Mouse (Mus musculus): ENCODE measurements around the gene Ubl7.

Gene Ubl7

DNA sequence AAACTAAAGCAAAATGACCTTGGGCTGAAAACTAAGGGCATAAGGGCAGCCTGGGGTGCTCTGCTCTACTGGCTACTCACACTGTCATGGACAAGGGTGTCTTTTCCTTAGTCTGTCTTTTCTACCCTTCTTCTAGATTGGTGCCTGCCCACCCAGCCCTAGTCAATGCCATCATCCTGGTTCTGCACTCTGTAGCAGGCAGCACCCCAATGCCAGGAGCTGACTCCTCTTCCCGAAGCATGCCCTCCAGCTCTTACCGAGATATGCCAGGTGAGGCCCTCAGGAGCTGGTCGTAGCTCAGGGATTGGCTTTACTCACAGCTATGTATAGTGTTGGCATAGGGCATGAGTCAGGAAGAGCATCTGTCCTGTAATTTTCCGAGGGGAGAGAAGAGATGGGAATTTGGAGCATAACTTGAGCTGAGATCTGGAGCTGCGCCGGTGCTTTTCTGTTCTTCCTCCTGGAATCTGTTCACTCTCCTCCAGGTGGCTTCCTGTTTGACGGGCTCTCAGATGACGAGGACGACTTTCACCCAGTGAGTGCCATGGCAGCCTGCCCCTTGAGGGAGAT, 10.8 kb downstream of the Ubl7 start:
- DNase-seq (ENCODE audit: low spot score) = no peak

DNA sequence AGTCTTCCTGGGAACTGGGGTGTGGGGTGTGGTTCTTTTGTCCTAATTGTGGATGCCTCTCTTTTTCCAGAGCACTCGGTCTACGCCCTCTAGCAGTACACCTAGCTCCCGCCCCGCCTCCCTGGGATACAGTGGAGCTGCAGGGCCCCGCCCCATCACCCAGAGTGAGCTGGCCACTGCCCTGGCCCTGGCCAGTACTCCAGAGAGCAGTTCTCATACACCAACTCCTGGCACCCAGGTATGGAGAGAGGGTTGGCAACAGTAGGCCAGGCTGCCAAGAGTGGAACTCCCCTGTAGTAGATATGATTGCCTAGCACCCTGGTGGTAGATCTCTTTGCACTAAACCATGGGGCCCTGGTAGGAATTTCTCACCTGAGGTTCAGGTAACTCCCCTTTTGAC, 11.6 kb downstream of the Ubl7 start:
- no peak for DNase-seq (ENCODE audit: low spot score)

DNA sequence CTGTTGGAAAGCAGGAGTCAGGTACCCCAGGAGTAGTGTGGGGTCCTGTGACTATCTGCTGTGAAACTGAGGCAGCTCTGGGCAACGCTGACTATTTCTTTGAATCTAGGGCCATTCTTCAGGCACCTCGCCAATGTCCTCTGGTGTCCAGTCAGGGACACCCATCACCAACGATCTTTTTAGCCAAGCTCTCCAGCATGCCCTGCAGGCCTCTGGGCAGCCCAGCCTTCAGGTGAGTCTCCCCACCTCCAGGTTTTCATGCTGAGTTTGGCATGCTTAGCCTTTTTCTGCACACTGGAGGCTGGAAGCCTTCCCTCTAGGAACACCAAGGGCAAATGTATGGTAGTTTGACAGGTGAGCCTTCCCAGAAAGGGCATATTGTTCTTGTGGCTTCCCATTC, 12.3 kb downstream of the Ubl7 start:
- DNase-seq (ENCODE audit: low spot score) = no peak

DNA sequence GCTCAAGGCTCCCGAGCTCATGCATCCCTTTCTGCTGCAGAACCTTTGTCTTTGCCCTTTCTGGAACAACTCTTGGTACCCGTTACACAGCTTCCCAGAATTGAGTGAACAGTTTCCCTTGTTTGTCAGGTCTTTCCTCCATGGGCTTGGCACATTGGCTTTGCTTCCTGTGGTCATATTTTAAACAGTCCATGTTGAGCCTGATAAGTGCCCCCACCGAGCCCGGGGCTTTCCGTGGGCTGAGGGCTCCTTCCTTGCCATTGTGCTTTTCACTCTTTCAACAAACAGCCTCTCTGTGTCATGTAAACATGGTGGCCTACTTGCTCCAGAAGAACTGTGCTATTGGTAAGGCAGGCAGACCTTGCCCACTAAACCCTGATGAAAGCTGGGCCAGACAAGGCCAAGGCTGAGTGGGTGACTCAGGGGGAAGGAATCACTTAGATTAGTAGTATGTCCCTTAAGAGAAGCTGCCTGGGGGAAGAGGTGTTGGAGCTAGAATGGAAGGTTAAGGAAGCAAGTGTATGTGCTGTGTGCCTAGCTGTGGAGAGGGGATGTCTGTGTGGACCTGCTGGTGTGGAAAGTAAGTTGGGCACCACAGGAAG, 20.5 kb downstream of the Ubl7 start:
- DNase-seq (ENCODE audit: low spot score) = no peak

DNA sequence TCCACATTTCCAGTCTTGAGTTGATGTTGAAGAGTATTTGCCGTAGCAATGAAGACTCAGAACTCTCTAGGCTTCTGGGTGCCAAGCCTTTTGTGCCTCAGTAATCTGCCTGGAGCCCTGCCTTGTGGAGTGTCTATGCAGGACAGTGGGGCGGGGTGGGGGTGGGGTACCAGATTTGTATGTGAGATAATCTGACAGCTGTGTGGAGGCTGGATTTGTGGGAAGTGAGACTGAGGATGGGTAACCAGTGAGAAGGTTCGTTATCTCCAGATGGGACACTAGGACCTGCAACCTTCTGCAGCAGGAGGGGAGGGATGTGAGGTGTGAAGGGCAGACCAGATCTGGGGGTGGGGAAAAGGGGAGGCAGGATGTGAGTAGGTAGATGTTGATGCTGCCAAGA, 21.5 kb downstream of the Ubl7 start:
- DNase-seq (ENCODE audit: low spot score) = no peak

DNA sequence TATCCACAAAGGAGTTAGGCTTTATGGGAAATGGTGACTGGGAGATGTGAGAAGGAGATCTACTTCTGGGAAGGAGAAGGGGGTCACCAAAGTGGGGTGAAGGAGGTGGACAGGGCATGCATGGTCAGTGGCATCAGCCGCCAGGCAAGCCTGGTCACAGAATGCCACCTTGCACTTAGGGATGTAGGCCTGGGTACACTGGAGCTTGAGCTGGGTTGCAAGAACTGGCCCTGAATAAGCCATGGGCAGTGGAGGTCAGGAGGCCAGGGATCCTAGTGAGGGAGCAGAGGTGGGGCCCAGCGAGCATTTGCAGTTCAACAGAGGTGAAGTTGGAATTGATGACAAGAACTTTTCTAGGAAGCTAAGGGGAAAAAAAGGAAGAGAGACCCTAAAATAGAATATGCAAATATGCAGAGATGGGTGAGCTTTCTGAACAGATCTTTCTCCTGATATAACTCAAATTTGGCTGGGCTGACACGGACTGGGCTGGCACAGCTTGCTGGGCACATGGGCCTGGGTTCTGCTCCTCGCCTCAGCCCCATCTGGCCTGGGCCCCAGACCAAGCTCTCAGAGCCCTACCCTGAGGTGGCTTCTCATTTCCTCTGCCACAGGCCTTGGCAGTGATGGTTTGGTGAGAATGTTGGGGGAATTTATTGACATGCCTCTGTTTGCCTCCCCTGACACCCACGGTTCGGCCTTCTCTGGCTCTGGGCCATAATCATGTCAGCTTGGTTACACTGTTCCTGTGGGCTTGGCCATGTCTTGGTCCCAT, 22.2 kb downstream of the Ubl7 start:
- DNase-seq (ENCODE audit: low spot score) = no peak

DNA sequence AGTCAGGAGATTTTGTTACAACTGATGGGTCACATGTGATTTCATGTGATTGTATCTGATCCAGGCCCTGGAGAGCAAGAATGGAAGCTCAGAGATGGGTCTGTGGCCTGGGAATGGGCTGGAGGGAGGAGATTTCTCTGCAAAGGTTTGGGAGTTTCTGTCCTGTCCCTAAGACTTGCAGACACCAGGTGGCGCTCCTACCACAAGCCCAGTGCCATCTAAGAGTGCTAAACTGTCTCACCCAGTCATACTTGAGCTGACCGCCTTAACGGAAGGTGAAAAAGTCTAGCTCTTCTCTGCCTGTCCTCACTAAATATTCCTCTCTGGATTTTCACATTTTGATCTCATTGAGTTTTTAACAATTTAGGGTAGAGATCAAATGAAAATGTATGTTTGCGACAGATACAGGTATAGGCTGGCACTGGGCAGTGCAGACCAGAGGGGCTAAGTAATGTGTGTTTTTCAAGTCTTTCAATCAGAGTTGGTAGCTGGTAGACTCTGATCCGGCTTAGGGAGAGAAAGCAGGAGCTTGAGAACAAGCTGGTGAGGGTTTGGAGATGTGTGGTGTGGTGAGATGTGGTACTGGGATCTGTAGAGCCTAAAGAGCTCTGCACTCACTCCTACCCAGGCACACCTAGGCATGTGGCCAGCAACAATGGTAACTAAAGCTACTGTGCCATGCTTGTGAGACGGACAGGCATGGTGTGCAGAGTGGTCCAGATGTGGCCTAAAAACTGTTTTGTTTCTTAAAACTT, 25.1 kb downstream of the Ubl7 start:
- DNase-seq (ENCODE audit: low spot score) = peak; percentile 64

DNA sequence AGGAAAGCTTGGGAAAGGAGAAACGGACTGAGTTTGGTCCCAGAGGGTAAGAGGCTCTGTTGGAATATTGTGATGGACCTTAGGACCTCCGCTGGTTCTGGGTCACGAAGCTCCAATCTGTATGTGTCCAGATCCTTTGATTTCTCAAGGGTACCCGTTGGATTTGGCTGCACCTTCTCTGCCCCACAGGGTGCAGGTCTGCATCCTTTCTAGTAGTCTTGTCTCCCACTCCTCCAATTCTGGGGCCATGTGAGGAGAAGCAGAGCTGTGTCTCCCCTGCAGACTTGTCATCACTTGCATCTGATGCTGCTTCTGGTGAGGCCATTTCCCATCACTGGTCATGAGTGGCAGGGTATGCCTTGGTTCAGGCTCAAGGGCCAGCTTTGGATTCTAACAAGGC, 26.4 kb downstream of the Ubl7 start:
- DNase-seq (ENCODE audit: low spot score) = no peak

DNA sequence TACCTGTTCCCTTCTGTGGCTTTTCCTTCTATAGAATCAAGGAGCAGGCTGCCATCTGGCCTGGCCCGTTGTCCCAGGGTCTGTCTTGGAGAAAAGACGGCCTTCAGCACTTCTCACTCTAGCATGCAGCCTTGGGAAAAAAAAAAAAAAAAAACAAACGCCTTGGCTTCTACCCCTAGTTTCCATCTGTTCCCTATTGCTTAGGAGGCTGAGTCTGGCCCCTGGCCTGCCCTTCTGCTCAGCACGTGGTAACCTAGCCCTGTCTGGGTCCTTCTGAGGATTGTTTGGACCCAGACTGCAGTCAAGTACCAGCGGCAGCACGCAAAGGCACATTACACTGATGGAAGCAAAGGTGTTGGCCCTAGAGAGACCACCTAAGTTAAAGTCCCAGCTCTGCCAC, 26.9 kb downstream of the Ubl7 start:
- no peak for DNase-seq (ENCODE audit: low spot score)

DNA sequence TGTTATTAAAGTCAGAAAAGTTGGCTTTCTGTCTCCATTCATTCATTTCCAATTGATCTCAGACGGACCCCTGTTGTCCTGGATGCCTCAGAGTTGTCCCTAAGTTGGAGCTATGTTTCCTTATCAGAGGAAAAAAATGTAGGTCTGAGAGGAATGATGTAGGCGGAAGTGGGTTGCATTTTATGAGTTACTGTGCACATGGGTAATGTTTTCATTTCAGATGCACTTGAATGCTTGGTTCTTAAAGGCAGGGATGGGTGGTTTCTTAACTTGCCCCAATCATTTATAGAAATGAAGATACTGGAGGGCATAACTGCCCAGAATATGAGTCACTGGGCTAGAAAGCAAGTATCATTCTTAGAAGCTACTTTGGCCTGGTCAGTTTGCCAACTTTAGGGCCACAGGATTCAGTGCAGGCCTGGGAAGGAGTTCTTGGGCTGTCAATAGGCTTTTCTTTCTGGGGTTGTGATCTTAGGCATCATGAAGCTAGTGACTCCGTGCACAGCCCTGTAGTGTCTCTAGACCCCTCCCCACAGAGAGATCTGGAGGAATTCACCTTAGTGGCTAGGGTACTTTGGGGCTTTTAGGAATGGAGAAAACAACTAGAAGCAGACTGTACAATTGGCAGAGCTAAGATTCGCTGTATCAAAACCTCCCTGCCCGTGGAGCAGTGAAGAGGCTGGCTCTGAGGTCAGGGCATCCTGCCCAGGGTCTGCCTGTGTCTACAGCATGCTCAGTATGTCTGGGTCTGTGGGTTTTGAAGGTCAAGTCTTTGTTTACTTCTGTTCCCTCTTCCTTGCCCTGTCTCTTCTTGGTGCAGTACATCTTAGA, 27.7 kb downstream of the Ubl7 start:
- DNase-seq (ENCODE audit: low spot score) = no peak

DNA sequence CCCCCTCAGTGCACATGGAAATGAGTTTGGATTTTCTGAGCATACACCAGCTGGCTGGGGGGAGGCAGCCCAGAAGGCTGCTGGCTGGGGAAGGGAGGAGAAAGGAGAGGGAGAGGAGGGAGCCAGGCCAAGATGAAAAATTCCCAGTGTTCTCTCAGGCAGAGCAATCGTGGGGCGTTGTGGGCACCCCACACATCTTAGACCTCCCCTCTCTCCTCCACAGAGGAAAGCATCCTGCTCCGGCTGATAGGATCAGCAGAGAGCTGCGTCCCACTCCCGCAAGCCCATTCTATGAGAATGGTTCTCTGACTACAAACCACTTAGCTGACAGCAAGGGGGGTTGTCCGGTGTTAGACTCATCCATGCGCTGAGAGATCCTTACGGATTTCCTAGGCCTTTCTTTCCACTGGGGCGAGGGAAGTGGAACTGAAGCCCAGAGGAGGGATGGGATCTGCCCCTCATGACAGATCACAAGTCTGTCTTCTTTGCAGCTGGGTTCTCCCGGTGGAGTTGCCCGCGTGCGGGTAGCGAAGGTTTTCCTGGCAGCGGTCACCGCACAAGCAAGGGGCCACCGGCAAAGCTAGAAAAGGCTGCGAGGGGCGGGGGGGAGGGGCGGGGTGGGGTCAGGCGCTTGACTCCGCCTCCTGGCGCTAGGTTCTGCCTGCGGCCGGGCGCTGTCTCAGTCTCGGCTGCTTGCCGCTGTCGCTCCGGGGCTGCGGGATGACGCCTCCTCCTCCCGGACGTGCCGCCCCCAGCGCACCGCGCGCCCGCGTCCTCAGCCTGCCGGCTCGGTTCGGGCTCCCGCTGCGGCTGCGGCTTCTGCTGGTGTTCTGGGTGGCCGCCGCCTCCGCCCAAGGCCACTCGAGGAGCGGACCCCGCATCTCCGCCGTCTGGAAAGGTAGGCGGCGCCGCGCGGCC, 28.9 kb downstream of the Ubl7 start, which contains the start of gene Sema7a:
TSS of gene Sema7a (plus strand) at position 682 of the 918 bp plus-strand sequence.
- peak; percentile 76 for DNase-seq (ENCODE audit: low spot score)

DNA sequence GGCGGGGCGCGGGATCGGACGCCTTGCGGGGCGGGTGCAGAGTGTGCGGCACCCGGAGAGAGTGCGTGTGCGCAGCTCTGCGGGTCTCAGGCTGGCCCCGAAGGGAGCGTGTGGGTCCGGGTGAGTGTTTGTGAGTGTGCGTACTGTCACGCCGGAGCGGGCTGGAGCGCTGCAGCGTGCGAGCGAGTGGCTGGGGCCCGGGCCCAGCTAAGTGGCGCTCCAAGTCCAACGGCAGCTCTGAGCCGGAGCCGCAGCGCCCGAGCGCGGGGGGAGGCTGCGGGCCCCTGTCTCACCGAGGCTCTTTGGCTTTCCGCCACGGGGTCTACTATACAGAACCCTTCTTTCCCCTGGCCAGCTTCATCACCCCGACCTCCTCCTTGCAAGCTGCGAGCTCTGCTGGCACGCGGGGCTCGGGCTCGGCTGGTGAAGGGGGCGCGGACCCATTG, 29.6 kb downstream of the Ubl7 start:
- no peak for DNase-seq (ENCODE audit: low spot score)

DNA sequence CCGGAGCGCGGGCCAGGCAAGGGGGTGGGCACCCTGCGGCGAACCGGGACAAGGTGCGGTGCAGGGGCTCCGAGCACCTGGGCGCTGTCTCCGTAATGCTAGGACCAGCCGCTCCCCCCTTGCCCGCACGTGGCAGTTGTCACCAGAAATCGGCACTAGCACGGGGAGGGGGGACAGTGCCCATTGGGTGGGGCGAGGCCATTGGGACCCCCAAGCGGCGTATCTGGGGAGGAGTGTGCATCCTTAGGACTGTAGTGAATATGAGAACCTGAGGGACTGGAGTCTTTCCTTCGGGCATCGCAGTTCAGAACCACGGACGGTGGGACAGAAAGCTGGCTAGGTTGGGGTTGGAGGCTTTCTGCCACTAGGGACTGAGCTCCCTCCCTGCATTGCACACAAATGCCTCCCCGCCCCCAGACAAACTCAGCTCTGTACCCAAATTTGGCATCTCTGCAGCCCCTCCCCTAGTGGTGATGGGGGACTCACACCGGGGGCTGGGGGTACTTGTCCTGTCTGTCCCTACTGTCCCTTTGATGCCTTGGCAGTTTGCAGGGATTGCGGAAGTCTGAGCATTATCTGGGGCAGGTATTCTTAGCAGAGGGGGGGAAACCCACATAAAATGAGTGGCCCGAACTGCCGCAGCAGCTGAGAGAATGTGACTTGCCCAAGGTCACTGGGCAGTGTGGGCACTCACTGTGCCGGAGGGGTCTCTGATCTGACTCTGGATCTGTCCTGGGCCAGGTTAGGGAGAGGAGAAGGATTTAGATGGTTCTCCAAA, 30.3 kb downstream of the Ubl7 start:
- no peak for DNase-seq (ENCODE audit: low spot score)

DNA sequence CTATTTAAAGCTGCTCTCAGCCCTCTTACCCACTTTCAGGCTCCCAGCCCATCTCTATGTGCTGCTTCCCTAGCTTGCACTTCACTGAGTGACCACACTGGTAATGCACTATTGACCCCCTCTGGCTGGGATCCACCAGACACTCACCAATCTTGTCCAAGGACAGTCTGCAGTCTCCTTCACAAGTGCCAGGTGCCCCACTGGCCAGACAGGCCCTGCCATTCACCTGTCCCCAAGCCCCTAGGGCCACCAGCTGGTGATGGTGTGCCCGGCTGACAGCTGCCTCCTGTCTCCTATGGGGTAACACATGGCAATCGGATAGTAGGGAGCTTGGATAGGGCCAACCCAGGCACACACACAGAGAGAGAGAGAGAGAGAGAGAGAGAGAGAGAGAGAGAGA, 31.3 kb downstream of the Ubl7 start:
- DNase-seq (ENCODE audit: low spot score) = no peak

DNA sequence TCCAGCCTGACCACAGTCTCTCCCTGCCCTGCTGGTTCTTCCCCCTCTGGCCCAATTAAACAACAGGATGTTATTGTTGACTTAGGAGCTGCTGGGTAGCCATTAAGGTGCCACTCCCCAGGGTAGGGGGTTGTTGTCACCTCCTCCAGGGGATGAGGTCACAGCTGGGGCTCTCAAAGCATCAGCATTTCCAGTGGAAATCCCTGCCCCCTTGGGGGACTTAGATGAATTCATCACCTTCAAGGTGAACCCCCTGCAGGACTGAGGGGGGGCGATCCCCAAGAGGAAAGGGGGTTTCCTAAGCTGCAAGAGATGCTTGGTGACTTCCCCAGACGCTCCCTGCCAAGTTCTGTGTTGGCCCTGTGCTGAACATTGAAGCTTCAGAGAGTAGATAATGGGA, 32.3 kb downstream of the Ubl7 start:
- DNase-seq (ENCODE audit: low spot score) = no peak

DNA sequence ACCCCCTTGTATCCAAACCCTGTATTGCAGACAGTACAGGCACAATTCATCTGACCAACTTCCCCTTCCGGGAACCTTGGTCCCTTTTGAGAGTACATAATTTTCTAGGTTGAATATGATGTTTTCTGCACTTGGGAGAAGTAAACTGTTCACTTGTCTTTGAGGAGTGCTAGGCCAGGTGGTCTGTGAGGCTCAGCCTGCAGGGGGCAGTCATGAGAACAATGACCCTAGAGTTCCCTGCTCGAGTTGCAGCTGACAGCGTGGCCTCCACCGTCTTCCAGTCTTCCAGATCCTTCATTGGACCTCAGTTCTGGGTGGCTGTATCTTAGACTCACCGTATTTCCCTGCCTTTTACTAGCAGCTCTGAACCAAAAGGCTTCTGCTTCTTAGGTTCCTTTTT, 33.8 kb downstream of the Ubl7 start:
- DNase-seq (ENCODE audit: low spot score) = no peak

DNA sequence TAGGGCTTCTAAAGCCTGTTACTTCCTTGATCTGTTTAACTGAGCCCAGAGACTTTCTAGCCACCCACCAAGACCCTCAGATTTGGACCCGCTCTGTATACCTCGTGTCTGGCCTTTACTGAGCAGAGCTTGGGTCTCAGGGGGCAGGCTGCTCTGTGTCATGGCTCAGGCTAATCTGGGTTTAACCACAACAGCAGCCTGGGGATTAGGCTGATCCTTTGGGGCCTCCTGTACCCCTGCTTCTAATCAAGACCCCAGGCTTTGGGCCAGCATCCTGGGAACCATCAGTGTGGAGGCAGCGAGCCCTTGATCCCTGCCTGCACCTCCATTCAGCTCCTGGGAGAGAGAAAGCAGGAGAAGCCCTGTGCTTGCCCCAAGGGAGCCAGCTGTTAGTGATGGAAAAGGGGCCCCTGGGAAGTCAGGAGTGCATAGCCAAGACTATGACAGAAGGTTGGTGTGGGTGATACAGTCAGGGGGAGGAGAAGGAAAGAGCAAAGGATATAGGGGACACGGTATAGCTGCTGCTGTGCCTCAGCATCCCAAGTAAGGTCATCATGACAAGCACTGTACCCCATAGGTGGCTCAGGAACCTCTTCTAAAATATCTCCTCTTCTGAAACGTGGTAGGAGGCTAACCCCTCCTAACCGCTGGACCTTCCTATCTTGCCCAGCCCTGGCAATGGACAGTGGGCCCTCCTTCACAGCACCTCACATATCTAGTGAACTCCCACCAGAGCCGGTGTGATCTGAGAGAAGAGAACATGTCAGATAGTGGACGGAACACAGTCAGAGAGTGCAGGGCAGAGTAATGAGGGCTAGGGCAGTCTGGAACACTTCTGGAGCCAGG, 35.2 kb downstream of the Ubl7 start:
- DNase-seq (ENCODE audit: low spot score) = no peak

DNA sequence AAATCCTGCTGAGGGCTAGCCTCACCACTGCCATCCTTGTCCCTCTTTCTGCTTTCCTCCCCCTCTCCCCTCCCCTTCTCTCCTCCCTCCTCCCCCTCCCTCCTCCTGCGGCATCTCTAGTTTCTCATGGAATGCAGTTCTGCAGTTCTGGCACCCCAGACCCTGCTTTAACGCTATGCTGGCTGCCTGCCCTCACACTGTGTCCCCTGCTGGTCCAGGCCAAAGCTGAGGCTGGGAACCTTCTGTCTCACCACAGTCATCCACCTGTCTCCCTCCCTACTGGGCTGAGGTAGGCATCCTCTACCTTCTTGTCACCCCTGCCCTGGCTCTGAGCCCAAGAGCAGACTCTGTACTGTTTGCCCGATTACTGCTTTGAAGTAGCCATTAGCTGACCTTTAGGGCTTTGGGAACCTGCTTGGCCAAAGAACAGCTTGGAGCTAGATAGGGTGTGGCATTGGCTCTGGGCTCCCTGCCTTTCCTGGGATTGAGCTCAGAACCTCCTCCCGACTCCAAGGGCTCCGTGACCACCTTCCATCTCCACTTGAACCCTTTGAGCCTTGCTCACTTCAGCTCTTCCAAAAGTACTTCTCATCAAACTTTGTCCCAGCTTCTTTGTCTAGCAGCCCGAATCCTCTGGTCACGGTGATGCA, 36.7 kb downstream of the Ubl7 start:
- no peak for DNase-seq (ENCODE audit: low spot score)

Measured in testis, postnatal 14 days (tissue).